Mouse (Mus musculus): Measurements from ENCODE around the gene Gm9964.

DNA sequence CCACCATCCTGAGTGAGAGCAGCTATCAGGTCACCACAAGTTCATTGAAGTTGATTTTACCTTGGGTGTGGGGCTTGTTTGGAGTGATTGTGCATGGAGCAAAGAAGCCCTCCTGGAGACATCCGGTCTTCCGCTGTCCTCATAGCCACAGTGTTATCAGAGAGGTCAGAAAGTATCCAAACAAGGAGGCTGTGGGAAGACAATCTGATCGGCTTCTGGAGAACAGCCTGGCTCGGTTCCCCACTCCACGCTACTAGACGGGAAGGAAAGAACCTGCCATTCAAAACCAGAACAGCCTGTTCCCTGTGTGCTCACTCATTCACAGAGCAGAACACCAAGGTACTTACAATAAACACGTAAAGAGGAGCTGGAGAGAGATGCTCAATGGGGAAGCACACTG is 23.1 kb upstream of the Gm9964 start:
- TF ChIP-seq GATA1 (IDR thresholded peaks at IDR 0.05; ENCODE audit: low read length) = no peak
- no peak for TF ChIP-seq TAL1 (IDR thresholded peaks at IDR 0.05; ENCODE audit: low read length)
